Mouse (Mus musculus): ENCODE data around the gene Tmco4. TPM values are rescaled to one million over a fixed set of nuclear protein-coding genes. Genes with fewer than 3 reads are reported as not detected.

The Tmco4 gene
- polyA plus RNA-seq, 1 experiment from 2014 or later, result 1.3 TPM

DNA sequence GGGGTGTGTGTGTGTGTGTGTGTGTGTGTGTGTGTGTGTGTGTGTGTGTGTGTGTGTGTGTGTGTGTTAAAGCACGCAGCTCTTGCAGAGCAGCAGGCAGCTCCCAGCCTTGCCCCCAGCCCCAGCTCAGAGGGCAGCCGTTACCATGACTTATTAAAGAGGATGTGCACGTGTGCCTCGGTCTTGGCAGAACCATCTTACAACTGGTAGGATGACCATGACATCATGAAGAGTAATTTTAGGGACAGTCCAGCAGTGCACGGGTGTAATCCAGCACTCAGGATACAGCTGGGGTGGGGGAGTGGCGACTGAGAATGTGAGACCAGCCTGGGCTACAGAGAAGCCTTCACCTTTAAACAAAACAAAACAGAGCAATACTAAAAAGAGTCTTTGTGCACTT lies 32.5 kb downstream of the Tmco4 start:
- WGBS, result 36% methylated on average over 6 of the region's 6 CpGs
- DNase-seq (ENCODE audit: low spot score), result no peak
- Histone ChIP-seq H3K9ac (no peak overlapping the region), H3K9me3 (ENCODE audit: control insufficient read depth, low read length) (no peaks in the 10 kb centered on the region), H3K27me3 (ENCODE audit: control insufficient read depth, insufficient read depth, low read length) (no peaks in the 10 kb centered on the region), H3K27ac (no peak overlapping the region), H3K4me1 (replicated peaks; ENCODE audit: control insufficient read depth, insufficient read depth, low read length) (peaks cover 8% of the 10 kb centered on the region), H3K4me3 (replicated peaks; ENCODE audit: low read length) (no peak overlapping the region), H3K36me3 (replicated peaks; ENCODE audit: control insufficient read depth, insufficient read depth) (no peaks in the 10 kb centered on the region), H3K4me2 (replicated peaks) (no peak overlapping the region)
- ATAC-seq (ENCODE audit: low FRiP score), result no peak

DNA sequence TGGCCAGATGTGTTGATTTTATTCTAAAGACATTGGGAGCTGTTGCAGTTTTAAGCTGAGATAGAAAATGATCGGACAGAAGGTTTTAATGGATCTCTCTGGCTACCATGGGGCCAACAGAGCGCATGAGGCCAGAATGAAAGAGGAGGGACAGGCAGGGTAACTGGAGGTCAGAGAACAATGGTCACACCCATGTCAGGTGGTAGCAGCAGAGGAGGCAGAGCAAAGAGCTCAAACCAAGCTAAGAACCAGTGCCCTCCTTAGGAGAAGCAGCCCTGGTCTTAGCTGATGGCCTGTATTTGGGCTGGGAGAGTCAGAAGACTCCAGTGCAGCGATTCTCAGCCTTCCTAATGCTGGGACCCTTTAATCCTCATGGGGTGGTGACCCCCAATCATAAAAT lies 34.7 kb downstream of the Tmco4 start:
- no peaks in the 10 kb centered on the region for H3K9me3 ChIP-seq (ENCODE audit: control insufficient read depth, low read length)
- H3K4me3 ChIP-seq (replicated peaks; ENCODE audit: low read length), result no peak overlapping the region
- 84% methylated on average over 3 of the region's 3 CpGs for WGBS
- H3K36me3 ChIP-seq (replicated peaks; ENCODE audit: control insufficient read depth, insufficient read depth), result no peaks in the 10 kb centered on the region
- no peaks in the 10 kb centered on the region for H3K27me3 ChIP-seq (ENCODE audit: control insufficient read depth, insufficient read depth, low read length)
- no peak for ATAC-seq (ENCODE audit: low FRiP score)
- H3K9ac ChIP-seq, result no peak overlapping the region
- H3K4me2 ChIP-seq (replicated peaks), result no peak overlapping the region
- H3K4me1 ChIP-seq (replicated peaks; ENCODE audit: control insufficient read depth, insufficient read depth, low read length), result peaks cover 8% of the 10 kb centered on the region
- H3K27ac ChIP-seq, result no peak overlapping the region
- no peak for DNase-seq (ENCODE audit: low spot score)

DNA sequence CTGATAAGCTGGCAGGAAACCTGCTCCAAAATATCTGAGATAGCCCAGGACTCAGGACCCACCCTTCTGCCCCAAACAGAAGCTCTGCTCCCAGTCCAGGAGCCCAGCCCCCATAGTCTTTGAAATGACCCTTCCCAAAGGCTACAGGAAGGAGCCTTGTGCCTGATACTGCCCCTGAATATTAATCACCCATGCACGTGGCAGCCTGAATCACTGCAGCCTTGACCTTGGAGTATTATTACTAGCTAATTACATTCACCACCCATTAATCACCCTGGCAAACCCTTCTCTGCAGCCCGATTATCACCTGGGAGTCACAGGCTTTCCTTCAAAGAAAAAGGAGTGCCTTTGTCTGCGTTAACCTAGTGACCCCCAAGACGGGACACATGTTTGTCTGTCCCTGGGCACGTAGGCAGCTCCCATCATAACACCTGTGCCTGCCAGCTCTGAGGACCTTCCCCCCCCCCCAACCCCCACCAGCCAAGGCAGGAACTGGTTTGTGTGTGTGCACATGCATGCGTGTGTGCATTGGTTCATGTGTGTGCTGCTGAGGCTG lies 35.4 kb downstream of the Tmco4 start:
- ATAC-seq (ENCODE audit: low FRiP score) (no peak), DNase-seq (ENCODE audit: low spot score) (no peak)
- Histone ChIP-seq H3K9me3 (ENCODE audit: control insufficient read depth, low read length) (no peaks in the 10 kb centered on the region), H3K9ac (no peak overlapping the region), H3K36me3 (replicated peaks; ENCODE audit: control insufficient read depth, insufficient read depth) (no peaks in the 10 kb centered on the region), H3K4me3 (replicated peaks; ENCODE audit: low read length) (no peak overlapping the region), H3K27me3 (ENCODE audit: control insufficient read depth, insufficient read depth, low read length) (no peaks in the 10 kb centered on the region), H3K4me1 (replicated peaks; ENCODE audit: control insufficient read depth, insufficient read depth, low read length) (peaks cover 8% of the 10 kb centered on the region), H3K27ac (no peak overlapping the region), H3K4me2 (replicated peaks) (no peak overlapping the region)
- WGBS, result 40% methylated on average over 6 of the region's 6 CpGs

DNA sequence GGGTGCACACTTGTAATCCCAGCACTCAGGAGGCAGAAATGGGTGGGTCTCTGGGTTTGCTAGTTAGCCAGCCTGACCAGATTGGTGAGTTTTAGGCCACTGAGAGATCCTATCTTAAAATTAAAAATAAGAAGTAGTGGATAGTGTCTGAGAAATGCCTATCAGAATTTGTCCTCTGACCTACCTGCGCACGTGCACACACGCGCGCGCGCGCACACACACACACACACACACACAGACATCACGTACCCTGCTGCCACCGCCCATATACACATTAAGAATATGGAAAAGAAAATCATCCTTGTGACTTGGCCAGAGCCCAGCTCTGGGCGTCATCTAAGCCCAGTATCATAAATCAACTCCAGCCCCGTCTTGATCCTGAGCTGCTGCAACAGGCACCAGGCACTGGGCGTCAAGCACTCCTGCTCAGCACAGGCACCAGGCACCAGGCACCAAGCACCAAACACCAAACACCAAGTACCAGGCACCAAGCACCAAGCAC lies 38.6 kb downstream of the Tmco4 start:
- Histone ChIP-seq H3K27ac (no peak overlapping the region), H3K4me3 (replicated peaks; ENCODE audit: low read length) (no peak overlapping the region), H3K4me1 (replicated peaks; ENCODE audit: control insufficient read depth, insufficient read depth, low read length) (peaks cover 8% of the 10 kb centered on the region; the same call in 1 of the 2 replicates), H3K27me3 (ENCODE audit: control insufficient read depth, insufficient read depth, low read length) (no peaks in the 10 kb centered on the region), H3K4me2 (replicated peaks) (no peak overlapping the region), H3K36me3 (replicated peaks; ENCODE audit: control insufficient read depth, insufficient read depth) (no peaks in the 10 kb centered on the region), H3K9ac (no peak overlapping the region), H3K9me3 (ENCODE audit: control insufficient read depth, low read length) (no peaks in the 10 kb centered on the region)
- DNase-seq (ENCODE audit: low spot score), result no peak
- no peak for ATAC-seq (ENCODE audit: low FRiP score)
- 98% methylated on average over 13 of the region's 13 CpGs for WGBS

DNA sequence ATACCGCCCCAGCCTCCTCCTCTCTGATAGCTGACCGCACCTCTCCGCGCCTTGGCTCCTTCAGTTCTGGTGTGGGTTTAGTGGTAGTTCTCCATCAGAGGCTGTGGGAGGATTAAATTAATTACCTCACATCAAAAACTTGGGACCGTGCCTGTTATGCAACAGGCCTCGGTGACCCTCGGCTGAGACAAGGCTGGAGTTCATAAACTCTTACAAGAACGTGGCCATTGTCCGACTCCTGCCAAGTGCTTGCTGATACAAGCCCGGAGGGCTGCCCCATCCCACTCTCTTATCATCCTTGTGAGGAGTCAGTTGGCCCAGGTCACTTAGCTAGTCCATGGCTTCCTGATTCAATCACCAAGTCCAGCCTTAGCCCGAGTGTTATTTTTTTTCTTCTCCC lies 40.6 kb downstream of the Tmco4 start:
- H3K4me2 ChIP-seq (replicated peaks), result no peak overlapping the region
- no peak overlapping the region for H3K9ac ChIP-seq
- DNase-seq (ENCODE audit: low spot score), result no peak
- no peaks in the 10 kb centered on the region for H3K36me3 ChIP-seq (replicated peaks; ENCODE audit: control insufficient read depth, insufficient read depth)
- H3K9me3 ChIP-seq (ENCODE audit: control insufficient read depth, low read length), result no peaks in the 10 kb centered on the region
- H3K27ac ChIP-seq, result no peak overlapping the region
- H3K4me3 ChIP-seq (replicated peaks; ENCODE audit: low read length), result no peak overlapping the region
- peaks cover 2% of the 10 kb centered on the region; the same call in 1 of the 2 replicates for H3K4me1 ChIP-seq (replicated peaks; ENCODE audit: control insufficient read depth, insufficient read depth, low read length)
- no peaks in the 10 kb centered on the region for H3K27me3 ChIP-seq (ENCODE audit: control insufficient read depth, insufficient read depth, low read length)
- 93% methylated on average over 11 of the region's 11 CpGs for WGBS
- ATAC-seq (ENCODE audit: low FRiP score), result no peak

DNA sequence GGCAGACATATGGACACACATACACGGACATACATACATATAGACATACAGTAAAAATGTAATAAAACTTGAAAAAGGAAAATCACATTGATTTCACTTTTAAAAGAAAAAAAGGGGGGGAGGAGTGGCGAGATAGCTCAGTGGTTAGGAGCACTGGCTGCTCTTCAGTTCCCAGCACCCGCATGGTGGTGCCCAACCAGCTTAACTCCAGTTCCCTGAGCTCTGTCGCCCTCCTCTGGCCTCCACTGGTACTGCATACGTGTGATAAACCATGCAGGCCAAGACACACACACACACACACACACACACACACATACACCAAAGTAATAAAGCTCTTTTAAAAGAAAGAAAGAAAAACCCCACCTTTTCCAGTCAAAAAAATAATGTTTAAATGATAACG lies 42.1 kb downstream of the Tmco4 start:
- Histone ChIP-seq H3K9me3 (ENCODE audit: control insufficient read depth, low read length) (no peaks in the 10 kb centered on the region), H3K4me1 (replicated peaks; ENCODE audit: control insufficient read depth, insufficient read depth, low read length) (0 out of 2 replicates have a peak, but pooled peaks cover 6% of the 10 kb centered on the region), H3K27me3 (ENCODE audit: control insufficient read depth, insufficient read depth, low read length) (no peaks in the 10 kb centered on the region), H3K4me2 (replicated peaks) (no peak overlapping the region), H3K27ac (no peak overlapping the region), H3K4me3 (replicated peaks; ENCODE audit: low read length) (no peak overlapping the region), H3K36me3 (replicated peaks; ENCODE audit: control insufficient read depth, insufficient read depth) (no peaks in the 10 kb centered on the region), H3K9ac (no peak overlapping the region)
- no peak for DNase-seq (ENCODE audit: low spot score)
- 82% methylated on average over 6 of the region's 6 CpGs for WGBS
- no peak for ATAC-seq (ENCODE audit: low FRiP score)

DNA sequence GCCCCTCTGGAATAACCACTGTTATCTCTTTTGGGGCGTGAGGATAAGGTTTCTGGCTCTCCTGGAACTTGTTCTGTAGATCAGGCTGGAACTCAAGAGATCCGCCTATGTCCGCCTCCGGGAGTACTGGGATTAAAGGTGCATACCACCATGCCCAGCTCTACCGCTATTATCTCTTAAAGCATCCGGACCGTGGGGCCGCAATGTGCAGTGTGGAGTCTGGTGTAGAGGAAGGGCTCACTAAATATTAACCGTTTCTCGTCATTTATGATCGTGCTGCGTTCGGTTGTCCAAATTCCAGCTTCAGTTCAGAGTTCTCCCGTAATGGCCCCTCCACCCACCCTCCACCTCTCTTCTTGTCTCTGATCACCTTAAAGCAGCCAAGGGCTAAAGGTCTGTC lies 45.7 kb downstream of the Tmco4 start:
- ATAC-seq (ENCODE audit: low FRiP score) (no peak), DNase-seq (ENCODE audit: low spot score) (no peak)
- Histone ChIP-seq H3K9me3 (ENCODE audit: control insufficient read depth, low read length) (no peaks in the 10 kb centered on the region), H3K27me3 (ENCODE audit: control insufficient read depth, insufficient read depth, low read length) (no peaks in the 10 kb centered on the region), H3K36me3 (replicated peaks; ENCODE audit: control insufficient read depth, insufficient read depth) (no peaks in the 10 kb centered on the region), H3K4me3 (replicated peaks; ENCODE audit: low read length) (no peak overlapping the region), H3K4me2 (replicated peaks) (no peak overlapping the region), H3K9ac (no peak overlapping the region), H3K27ac (peak overlapping the region; percentile 68; the same call in 1 of the 2 replicates), H3K4me1 (replicated peaks; ENCODE audit: control insufficient read depth, insufficient read depth, low read length) (0 out of 2 replicates have a peak, but pooled peaks cover 7% of the 10 kb centered on the region)
- 94% methylated on average over 14 of the region's 14 CpGs for WGBS

DNA sequence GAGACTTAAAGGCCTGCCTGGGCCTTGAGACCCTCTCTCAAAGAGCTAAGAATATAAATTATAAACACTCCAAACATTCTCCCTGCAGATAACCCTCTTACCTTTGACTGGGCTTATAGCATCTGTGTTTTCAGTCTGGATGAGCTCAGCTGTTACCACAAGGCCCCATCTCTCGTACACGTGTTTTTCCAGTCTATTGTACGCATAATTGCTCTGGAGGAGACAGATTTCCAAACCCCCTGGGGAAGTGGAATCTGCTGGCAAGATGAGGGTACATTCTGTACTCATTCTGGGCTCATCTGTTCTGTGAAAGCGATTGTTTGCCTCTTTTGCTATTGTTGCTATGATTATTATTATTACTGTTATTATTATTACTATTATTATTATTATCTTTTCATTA lies 46.3 kb downstream of the Tmco4 start:
- H3K27ac ChIP-seq, result peak overlapping the region; percentile 68
- no peaks in the 10 kb centered on the region for H3K9me3 ChIP-seq (ENCODE audit: control insufficient read depth, low read length)
- DNase-seq (ENCODE audit: low spot score) (peak; percentile 57), ATAC-seq (ENCODE audit: low FRiP score) (no peak)
- no peak overlapping the region for H3K4me3 ChIP-seq (replicated peaks; ENCODE audit: low read length)
- 0 out of 2 replicates have a peak, but pooled peaks cover 7% of the 10 kb centered on the region for H3K4me1 ChIP-seq (replicated peaks; ENCODE audit: control insufficient read depth, insufficient read depth, low read length)
- WGBS, result 24% methylated on average over 4 of the region's 4 CpGs
- H3K4me2 ChIP-seq (replicated peaks), result no peak overlapping the region
- no peak overlapping the region for H3K9ac ChIP-seq
- H3K36me3 ChIP-seq (replicated peaks; ENCODE audit: control insufficient read depth, insufficient read depth), result no peaks in the 10 kb centered on the region
- H3K27me3 ChIP-seq (ENCODE audit: control insufficient read depth, insufficient read depth, low read length), result no peaks in the 10 kb centered on the region

DNA sequence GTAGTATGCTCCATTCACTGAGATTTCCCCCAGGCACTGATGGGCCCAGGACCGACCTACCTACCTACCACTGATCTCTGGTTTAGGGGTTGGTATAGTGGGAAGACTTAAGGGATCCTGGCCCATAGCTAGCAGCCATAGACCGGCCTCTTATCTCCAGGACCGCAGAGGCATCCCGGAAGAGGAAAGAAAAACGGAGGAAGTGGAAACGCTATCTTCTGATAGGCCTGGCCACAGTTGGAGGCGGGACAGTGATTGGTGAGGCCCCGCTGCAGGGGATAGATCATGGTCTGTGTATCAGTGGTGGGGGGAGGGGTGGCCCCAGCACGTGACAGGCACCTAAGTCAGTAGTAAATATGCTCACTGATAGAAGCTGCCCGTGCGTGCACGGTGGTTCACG lies 46.7 kb downstream of the Tmco4 start:
- H3K36me3 ChIP-seq (replicated peaks; ENCODE audit: control insufficient read depth, insufficient read depth), result no peaks in the 10 kb centered on the region
- DNase-seq (ENCODE audit: low spot score) (no peak), ATAC-seq (ENCODE audit: low FRiP score) (peak; percentile 40; the same call in 1 of the 2 replicates)
- no peaks in the 10 kb centered on the region for H3K27me3 ChIP-seq (ENCODE audit: control insufficient read depth, insufficient read depth, low read length)
- WGBS, result 55% methylated on average over 13 of the region's 13 CpGs
- H3K9me3 ChIP-seq (ENCODE audit: control insufficient read depth, low read length), result no peaks in the 10 kb centered on the region
- H3K4me3 ChIP-seq (replicated peaks; ENCODE audit: low read length), result no peak overlapping the region
- 0 out of 2 replicates have a peak, but pooled peaks cover 7% of the 10 kb centered on the region for H3K4me1 ChIP-seq (replicated peaks; ENCODE audit: control insufficient read depth, insufficient read depth, low read length)
- no peak overlapping the region for H3K9ac ChIP-seq
- H3K27ac ChIP-seq, result peak overlapping the region; percentile 68; the same call in 1 of the 2 replicates
- H3K4me2 ChIP-seq (replicated peaks), result no peak overlapping the region

DNA sequence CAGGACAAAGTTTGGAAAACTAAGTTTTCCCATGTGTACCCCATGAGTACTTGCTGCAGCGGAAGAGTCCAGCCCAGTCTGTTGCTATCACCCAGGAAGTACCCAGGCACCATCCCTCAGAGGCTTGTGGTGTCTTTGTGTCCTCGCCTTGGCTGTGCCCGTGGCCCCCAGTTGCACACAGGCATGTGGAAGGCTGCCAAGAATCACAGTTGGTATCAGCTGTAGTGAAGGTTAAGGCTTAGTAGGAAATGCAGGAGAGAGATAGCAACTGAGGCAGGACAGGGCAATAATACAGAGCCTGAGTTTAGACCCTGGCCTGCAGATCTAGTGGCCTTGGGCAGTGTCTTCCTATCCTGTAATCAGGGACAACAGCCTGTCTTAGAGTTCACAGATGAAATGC lies 47.7 kb downstream of the Tmco4 start:
- Histone ChIP-seq H3K4me2 (replicated peaks) (no peak overlapping the region), H3K27me3 (ENCODE audit: control insufficient read depth, insufficient read depth, low read length) (no peaks in the 10 kb centered on the region), H3K4me1 (replicated peaks; ENCODE audit: control insufficient read depth, insufficient read depth, low read length) (0 out of 2 replicates have a peak, but pooled peaks cover 7% of the 10 kb centered on the region), H3K9ac (no peak overlapping the region), H3K4me3 (replicated peaks; ENCODE audit: low read length) (no peak overlapping the region), H3K36me3 (replicated peaks; ENCODE audit: control insufficient read depth, insufficient read depth) (no peaks in the 10 kb centered on the region), H3K27ac (no peak overlapping the region), H3K9me3 (ENCODE audit: control insufficient read depth, low read length) (no peaks in the 10 kb centered on the region)
- WGBS, result 79% methylated on average over 3 of the region's 3 CpGs
- DNase-seq (ENCODE audit: low spot score), result no peak
- ATAC-seq (ENCODE audit: low FRiP score), result no peak
